Mouse (Mus musculus): ENCODE measurements around the gene Prm3.
"Not testable (repeated sequence)": the region's sequence is repeated elsewhere in the genome, so short reads cannot be mapped to it uniquely, and the experiment has no call there.

The Prm3 gene

DNA sequence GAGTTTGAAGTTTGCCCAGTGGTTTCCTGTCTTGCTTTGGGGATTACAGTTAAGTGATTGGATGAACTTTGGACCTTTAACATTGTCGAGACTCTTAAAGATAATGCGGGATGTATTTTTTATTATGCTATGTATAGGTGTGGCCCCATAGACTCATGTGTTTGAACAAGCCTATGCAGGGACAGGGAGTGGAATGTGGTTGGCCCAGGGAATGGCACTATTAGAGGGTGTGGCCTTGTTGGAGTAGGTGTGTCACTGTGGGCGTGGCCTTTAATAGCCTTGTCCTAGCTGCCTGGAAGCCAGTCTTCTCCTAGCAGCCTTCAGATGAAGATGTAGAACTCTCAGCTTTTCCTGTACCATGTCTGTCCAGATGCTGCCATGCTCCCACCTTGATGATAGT lies 11.7 kb upstream of the Prm3 start:
- not testable (repeated sequence) for DNase-seq (ENCODE audit: low spot score in 2 of 2)

DNA sequence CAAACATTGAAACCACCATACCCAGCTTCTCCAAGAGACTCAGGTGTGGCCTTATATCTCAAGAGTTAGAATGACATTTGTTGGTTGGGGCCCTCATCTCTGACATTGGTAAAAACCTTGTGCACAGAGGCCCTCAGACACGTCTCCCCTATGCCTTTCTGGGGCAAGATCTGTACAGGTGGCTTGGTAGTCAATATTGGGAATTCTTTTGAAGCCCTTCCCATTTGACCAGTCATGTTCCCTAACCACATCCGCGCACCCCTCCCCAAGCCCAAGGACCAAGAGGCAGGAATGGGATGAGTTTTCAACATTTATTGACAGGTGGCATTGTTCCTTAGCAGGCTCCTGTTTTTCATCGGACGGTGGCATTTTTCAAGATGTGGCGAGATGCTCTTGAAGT lies 5.3 kb upstream of the Prm3 start, which contains the start of gene Prm2:
Prm2 (minus strand) TSS at position 101 of the 400 bp plus-strand sequence.
- no peak for DNase-seq (ENCODE audit: low spot score in 2 of 2)

- no peak for DNase-seq (ENCODE audit: low spot score in 2 of 2)
Measured at GRCm38 (mm10) chr16:10788866-10789265, 1.8 kb downstream of the Prm3 start.

DNA sequence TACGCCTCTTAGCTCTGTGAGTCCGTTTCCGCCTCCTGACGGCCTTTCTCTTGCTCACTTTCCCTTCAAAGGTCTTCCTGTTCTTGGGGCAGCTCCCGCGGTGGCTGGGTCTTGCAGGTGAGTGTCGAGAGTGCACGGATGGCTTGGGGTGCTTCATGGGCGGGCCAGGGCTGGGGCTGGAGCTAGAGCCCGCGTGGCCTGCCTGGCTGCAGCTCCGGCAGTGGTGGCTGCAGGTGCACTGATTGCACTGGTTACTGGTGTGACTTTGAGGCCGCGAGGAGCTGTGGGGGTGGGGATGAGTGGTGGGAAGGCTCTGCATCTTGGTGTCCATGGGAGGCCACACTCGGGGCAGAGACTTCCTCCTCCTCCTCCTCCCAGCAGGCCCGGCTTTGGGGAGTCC lies 2.4 kb downstream of the Prm3 start, which contains the start of gene Tnp2:
Tnp2 (minus strand) TSS at position 390 of the 400 bp plus-strand sequence.
- peak; percentile 42 to 56 for DNase-seq (ENCODE audit: low spot score in 2 of 2)

- no peak for DNase-seq (ENCODE audit: low spot score in 2 of 2)
Measured at GRCm38 (mm10) chr16:10787548-10788058, 3.1 kb downstream of the Prm3 start.

DNA sequence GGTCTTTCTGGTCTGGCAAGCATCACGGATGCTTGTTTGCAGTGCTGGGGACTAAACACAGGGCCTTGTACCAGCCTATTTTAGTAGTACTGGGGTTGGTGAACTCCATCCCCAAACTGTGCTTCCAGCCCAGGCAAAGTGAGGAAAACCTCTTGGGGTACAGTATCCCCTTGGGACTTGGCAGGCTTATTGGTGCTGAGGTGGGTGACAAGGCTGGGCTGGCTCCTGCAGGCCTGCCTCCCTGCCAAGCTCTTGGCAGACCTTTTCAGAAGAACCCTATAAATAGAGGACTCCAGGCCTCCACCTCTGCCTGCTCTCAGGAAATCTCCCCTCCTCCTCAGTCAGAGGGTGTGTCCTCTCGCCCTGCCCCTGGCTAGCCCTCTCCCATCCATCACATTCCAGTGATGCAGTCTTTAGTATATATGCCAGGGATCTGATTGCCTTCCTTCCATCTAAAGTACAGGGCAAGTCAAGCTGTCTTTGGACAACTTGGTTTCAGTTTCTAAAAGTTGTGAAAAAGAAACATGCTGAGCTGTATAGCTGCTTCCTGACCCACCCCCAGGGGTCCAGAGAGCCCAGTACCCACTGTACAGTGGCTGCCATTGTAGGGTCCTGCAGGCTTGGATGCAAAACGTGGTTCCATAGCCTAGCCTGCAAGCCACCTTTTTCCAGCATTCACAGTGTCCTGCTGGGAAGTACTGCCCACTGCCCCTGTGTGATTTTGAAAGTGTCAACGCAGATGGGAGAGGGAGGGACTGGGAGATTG lies 3.7 kb downstream of the Prm3 start:
- DNase-seq (ENCODE audit: low spot score in 2 of 2), result no peak

- peak; percentile 88 to 94 for DNase-seq (ENCODE audit: low spot score in 2 of 2)
Measured at GRCm38 (mm10) chr16:10786288-10786687, 4.4 kb downstream of the Prm3 start.

DNA sequence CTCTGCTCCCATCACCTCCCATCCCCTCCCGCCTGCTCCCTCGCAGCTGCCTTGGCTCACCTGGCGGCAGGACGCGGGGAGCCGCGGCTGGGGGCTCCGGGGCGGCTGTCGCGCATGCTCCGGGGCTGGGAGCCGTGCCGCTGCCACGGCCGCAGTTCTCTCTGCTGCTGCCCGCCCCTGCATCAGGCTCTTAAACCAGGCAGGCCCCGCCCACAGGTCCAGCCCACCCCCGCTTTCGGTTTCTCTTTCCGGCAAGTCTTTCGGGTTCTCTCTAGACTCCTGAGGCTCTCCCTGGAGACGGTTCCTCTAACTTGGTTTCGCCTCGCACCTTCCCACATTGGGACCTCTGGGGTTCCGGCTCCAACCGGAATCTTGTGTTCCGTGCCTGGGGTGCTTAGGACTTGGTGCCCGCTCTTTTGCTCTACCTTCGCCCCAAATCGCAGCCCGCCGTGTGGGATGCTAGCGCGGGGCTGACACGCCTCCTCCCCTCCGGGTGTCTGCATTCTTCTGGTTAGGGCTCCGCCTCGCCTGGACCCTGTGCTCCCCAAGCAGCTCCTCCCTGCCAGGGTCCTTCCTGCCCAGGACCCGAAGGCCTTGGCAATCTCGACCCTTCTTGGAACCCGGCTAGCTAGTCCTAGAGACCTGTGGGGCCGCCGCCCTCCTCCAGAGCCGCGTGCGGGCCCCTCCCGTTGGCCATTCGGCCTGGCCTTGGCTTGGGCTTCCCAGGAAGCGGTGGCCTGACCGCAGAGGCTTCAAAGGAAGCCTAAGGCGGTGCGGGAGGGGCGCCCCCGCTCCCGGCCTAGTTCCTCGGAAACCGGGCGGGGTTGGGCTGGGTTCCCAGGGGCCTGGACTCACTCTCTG lies 5.1 kb downstream of the Prm3 start, which contains the start of gene Socs1:
Socs1 (minus strand) TSS at position 166 of the 861 bp plus-strand sequence.
- peak; percentile 96 for DNase-seq (ENCODE audit: low spot score in 2 of 2)

DNA sequence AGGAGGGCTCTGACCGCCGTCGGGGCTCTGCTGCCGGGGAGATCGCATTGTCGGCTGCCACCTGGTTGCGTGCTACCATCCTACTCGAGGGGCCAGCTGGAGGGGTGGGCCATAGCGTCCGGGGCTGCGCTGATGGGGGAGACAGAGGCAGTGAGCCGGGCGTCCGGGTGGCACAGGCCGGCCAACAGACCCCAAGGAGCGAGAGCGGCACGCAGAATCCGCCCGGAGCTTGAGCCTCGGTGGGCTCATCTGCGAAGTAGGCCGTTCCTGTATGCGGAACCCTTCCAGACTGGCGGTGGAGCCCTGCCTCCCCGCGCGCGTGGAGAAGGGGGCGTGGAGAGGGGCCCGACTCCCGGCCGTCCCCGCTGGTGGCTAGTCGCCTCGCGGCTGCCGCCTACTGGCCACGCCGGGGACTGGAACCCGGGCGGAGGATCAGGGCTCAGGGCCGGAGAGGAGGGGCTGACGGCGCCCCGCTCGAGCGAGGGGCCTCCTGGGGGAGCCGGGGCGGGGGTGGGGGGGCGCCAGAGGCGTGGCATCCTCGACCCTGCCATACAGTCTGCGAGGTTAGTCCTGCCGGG lies 5.8 kb downstream of the Prm3 start:
- peak; percentile 97 to 100 for DNase-seq (ENCODE audit: low spot score in 2 of 2)

DNA sequence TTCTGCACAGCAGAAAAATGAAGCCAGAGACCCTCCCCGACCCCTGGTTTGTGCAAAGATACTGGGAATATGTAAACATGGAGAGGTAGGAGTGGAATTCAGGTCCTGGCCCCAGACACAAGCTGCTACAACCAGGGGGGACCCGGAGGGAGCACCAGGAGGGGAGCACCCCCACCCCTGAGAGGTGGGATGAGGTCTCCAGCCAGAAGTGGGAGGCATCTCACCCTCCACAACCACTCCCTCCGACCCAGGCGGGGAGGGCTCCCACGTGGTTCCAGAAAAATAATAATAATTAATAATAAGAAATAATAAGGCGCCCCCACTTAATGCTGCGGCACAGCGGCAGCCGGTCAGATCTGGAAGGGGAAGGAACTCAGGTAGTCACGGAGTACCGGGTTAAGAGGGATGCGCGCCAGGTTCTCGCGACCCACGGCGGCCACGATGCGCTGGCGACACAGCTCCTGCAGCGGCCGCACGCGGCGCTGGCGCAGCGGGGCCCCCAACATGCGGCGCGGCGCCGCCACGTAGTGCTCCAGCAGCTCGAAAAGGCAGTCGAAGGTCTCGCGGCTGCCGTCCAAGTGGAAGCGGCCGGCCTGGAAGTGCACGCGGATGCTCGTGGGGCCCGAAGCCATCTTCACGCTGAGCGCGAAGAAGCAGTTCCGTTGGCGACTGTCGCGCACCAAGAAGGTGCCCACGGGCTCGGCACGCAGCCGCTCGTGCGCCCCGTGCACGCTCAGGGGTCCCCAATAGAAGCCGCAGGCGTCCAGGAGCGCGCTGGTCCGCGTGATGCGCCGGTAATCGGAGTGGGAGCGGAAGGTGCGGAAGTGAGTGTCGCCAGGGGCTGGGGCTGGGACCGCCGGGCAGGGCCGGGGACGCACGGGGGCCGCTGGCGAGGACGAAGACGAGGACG lies 6.6 kb downstream of the Prm3 start:
- DNase-seq (ENCODE audit: low spot score in 2 of 2), result peak in 1 of 2 experiments; percentile 61

DNA sequence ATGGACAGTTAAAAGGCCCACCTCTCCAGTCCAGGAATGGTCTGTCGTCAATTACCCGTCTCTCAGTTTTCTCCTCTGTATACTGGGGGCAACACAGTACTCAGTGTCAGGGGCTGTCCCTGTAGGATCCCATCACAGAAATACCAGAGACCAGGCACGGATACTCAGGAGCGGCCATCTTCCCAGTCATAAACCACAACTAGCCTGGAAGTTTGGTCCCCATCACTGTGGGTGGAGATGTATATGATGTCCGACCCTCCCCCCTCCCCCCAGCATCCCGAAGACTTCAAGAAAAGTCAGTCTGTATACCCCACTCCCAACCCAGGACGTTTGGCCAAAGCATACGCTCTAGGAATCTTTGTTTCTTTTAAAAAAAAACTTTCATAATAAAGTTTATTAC lies 7.3 kb downstream of the Prm3 start:
- DNase-seq (ENCODE audit: low spot score in 2 of 2), result no peak

- no peak for DNase-seq (ENCODE audit: low spot score in 2 of 2)
Measured at GRCm38 (mm10) chr16:10783152-10783434, 7.6 kb downstream of the Prm3 start.

DNA sequence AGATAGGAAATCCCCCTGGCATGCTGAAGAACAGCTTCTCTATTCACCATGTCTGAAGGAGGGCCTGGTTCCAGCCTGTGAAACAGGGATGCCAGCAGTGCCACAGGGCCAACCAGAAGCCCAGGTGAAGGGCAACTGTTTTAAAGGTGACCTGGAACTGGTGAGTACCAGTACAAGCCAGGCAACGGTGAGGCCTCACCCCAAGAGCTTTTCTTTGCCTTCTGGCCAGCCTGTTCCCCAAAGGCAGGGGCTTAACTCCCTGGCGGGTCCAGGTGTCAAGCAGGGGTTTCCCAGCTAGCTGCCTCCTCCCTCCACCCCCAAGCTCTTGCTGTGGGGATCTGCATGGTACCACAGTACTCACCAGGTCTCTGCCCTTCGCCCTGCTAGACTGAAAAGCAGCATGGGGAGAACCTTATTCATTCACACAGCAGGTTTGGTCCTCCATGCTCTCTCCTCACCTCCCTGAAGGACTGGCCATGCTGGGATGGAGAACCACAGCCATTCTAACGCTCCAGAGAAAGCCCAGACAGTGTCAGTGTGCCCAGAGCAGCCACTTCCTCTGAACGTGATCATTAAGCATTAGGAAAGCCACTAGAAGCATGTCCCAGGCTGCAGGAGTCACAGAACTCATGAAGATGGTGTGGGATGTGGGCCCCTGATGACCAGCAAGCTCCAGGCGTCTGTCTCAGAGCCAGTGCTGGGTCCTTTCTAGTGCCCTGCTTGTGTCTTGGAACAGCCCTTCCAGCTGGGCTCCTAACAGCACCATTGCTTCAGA lies 8.2 kb downstream of the Prm3 start:
- no peak for DNase-seq (ENCODE audit: low spot score in 2 of 2)

GRCm38 (mm10) chr16:10781862-10782371 lies 8.8 kb downstream of the Prm3 start:
- DNase-seq (ENCODE audit: low spot score in 2 of 2), result peak; percentile 58 to 68

DNA sequence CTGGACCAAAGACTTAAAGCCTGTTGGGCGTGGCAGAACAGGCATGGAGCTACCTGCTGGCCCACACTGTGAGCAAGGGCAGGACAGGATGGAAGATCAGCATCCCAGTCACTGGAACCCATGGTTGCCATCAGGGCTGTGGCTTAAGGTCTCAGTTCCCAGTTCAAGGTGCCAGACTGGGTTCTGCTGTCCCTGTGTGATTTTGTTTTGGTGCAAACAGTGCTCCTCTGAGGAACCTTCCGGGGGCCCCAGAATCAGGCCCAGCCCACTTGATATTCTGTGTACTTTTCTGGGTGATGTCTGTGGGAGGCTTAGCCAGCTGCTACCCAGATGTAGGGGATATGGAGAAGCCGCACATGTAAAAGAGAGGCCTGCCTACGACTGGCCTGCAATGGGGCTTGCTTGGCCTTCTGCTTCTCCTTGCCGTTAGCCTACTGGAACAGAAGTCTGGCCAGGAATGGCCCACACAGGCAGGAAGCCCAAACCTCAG lies 10.0 kb downstream of the Prm3 start:
- peak in 1 of 2 experiments; percentile 25 for DNase-seq (ENCODE audit: low spot score in 2 of 2)

- no peak for DNase-seq (ENCODE audit: low spot score in 2 of 2)
Measured at GRCm38 (mm10) chr16:10777579-10778160, 13.0 kb downstream of the Prm3 start.

DNA sequence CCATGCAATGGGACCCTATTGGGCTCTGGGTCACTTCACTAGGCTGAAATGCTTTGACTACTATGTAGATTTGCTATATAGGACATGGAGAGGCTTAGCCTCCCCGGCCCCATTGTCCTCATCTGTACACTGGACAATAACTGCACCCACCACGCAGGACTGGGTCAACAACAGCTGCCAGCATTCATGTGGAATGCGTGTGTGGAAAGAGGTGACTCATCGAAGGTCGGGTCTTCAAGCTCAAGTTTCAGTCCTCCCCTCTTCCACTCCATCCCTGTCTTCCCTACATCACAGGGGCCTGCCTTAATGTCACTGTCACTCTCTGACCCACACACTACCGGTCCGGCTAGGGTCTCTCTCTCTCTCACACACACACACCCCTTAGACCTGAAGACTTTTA lies 14.4 kb downstream of the Prm3 start:
- DNase-seq (ENCODE audit: low spot score in 2 of 2), result no peak

DNA sequence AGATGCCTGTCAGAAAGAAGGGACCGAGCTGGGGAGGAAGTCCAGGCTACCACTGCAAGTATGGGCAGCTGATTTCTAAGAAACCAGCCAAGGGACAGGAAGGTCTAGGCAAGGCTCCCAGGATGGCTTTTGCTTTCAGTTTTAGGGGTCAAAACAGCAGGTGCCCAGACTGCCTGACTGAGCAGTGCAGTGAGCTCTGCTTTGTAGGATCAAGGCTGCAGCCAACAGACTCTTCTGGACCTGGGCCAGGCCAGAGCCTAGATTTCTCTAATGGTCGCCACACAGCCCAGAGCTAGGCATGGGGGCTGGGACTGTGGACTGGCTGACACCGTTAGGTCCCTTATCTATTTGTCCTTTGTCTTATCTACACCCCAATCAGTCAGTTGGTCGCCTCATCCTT lies 16.0 kb downstream of the Prm3 start:
- no peak for DNase-seq (ENCODE audit: low spot score in 2 of 2)

- DNase-seq (ENCODE audit: low spot score in 2 of 2), result no peak
Measured at GRCm38 (mm10) chr16:10773543-10773942, 17.2 kb downstream of the Prm3 start.
